Mouse (Mus musculus) heart, adult 2 months (tissue): ENCODE results near the gene Timp2.

Experiments used
- CTCF ChIP-seq: fragments of 200-600 bp; IDR thresholded peaks from 2 replicates; pipeline ENCODE4 v1.8.1; 2022; ENCODE audit warnings: antibody characterized with exemption, mild to moderate bottlenecking, moderate library complexity
- EP300 ChIP-seq: fragments of 200-500 bp; IDR thresholded peaks from 2 replicates; pipeline ENCODE4 v1.6.1; 2011; ENCODE audit warnings: low read depth, low read length, control low read depth; ENCODE audit not compliant: insufficient read depth
- POLR2A ChIP-seq: fragments of 200-500 bp; IDR thresholded peaks from 2 replicates; pipeline ENCODE4 v1.6.1; 2011; ENCODE audit warnings: mild to moderate bottlenecking, low read depth, low read length, control low read depth; ENCODE audit not compliant: insufficient read depth

DNA sequence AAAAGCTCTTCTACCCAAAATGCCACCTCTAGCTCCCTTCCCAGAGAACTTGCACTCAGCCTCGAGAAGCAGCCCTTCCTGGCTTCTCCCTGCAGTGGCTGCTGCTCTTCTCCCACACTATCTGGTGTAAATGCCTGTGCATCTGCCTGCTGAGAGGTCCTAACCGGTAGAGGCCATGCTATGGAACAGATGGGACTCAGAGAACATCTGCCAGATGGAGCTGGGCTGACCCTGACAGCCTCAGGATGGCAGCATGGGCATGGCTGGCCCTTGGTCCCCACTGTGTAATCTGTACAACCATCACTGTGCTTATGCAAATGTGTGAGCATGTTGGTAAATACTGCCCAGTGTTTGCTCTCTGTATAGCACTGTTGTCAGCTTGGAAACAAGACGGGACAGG is 32.9 kb downstream of the Timp2 start:
- TF ChIP-seq CTCF (no peak), POLR2A (no peak), EP300 (no peak)
